9 mouse cellular contexts compared by ENCODE assay signal in the genomic region with DNA sequence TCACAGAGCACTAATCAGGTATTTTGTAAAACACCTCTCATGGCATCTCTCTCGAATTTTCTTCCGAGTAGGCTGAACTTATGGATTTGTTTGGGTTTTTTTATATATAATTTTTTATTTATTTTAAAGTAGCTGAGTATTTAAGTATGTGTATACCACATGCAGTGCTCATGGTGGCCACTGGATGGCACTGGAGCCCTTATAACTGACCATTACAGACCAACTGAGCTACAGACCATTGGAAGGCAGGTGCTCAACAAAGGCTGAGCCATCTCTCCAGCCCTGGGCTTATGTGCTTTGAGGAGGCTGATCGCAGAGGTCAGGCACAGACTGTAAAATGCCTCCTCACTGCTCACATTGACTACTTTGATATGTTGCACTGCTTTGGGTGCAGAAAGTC. TPM values are rescaled to one million over a fixed set of nuclear protein-coding genes. Genes with fewer than 3 reads are reported as not detected.
DNase-seq lines count a peak whose midpoint lies in the region; ATAC-seq and TF ChIP-seq lines count a peak whose summit lies in the region.
"Had no signal": no experiment of that assay in that cellular context is flagged by ENCODE, and none has a peak within 500 bp of the region (broad histone marks: within the 10 kb centered on the region; RNA-seq: fewer than 3 reads in every experiment).

No protein-coding gene starts in this region.

- H3K4me3 ChIP-seq in midbrain, embryonic 12.5 days: no peak overlapping the region
- no peak overlapping the region for H3K4me3 ChIP-seq in midbrain, embryonic 15.5 days
- H3K4me3 ChIP-seq in bone marrow macrophage, adult 2 months (ENCODE audit: insufficient read depth, low read length): no peak overlapping the region
- no peak overlapping the region for H3K4me3 ChIP-seq in neural tube, embryonic 11.5 days (ENCODE audit: low read depth, low read length)
- H3K4me3 ChIP-seq: heart, embryonic 15.5 days had no signal

- H3K27ac ChIP-seq in midbrain, embryonic 12.5 days (replicated peaks): no peak overlapping the region
- H3K27ac ChIP-seq in midbrain, embryonic 15.5 days: no peak overlapping the region
- H3K27ac ChIP-seq in bone marrow macrophage, adult 2 months (ENCODE audit: insufficient read depth, low read depth, low read length): no peak overlapping the region
- H3K27ac ChIP-seq in neural tube, embryonic 11.5 days (ENCODE audit: low read depth, low read length): no peak overlapping the region
- H3K27ac ChIP-seq: heart, embryonic 15.5 days had no signal

- TF ChIP-seq CTCF in bone marrow macrophage, adult 2 months (IDR thresholded peaks at IDR 0.05; ENCODE audit: low read depth, low read length): peak; percentile 69

- 0 out of 2 replicates have a peak, but pooled peaks have one; percentile 34 for ATAC-seq in midbrain, embryonic 12.5 days (ENCODE audit: low FRiP score, low read depth)
- ATAC-seq in midbrain, embryonic 15.5 days (replicated peaks): no peak
- ATAC-seq in neural tube, embryonic 11.5 days (ENCODE audit: insufficient read depth, low FRiP score, low TSS enrichment): no peak

- H3K9me3 ChIP-seq in midbrain, embryonic 12.5 days: no peaks in the 10 kb centered on the region
- no peaks in the 10 kb centered on the region for H3K9me3 ChIP-seq in midbrain, embryonic 15.5 days
- no peaks in the 10 kb centered on the region for H3K9me3 ChIP-seq in neural tube, embryonic 11.5 days (ENCODE audit: control insufficient read depth, low read length)
- H3K9me3 ChIP-seq: heart, embryonic 15.5 days had no signal

- intact Hi-C loops in left cerebral cortex, postnatal 4 days (cut with DNase I): no loop called here

- no peaks in the 10 kb centered on the region for H3K36me3 ChIP-seq in midbrain, embryonic 12.5 days
- H3K36me3 ChIP-seq in midbrain, embryonic 15.5 days (replicated peaks): no peaks in the 10 kb centered on the region
- H3K36me3 ChIP-seq in neural tube, embryonic 11.5 days (ENCODE audit: control insufficient read depth, insufficient read depth, low read length): no peaks in the 10 kb centered on the region
- H3K36me3 ChIP-seq: heart, embryonic 15.5 days had no signal

- peak; percentile 54 for DNase-seq in fibroblast of lung, adult 2 months (ENCODE audit: low read depth)
- peak; percentile 83 for DNase-seq in induced T-regulatory cell, adult 2 months (ENCODE audit: low read depth)
- DNase-seq in left cerebral cortex, postnatal 4 days: peak; percentile 75
- DNase-seq in neural tube, embryonic 11.5 days (ENCODE audit: low spot score): peak; percentile 66
- DNase-seq in thymus, postnatal 0 days (ENCODE audit: low spot score): peak; percentile 78

- no peak for TF ChIP-seq POLR2A in bone marrow macrophage, adult 2 months (IDR thresholded peaks at IDR 0.05; ENCODE audit: borderline replicate concordance, low read depth, low read length)

- no peaks in the 10 kb centered on the region for H3K27me3 ChIP-seq in midbrain, embryonic 12.5 days
- H3K27me3 ChIP-seq in midbrain, embryonic 15.5 days (replicated peaks): no peaks in the 10 kb centered on the region
- H3K27me3 ChIP-seq in neural tube, embryonic 11.5 days (ENCODE audit: control insufficient read depth, insufficient read depth, low read length): no peaks in the 10 kb centered on the region
- H3K27me3 ChIP-seq: heart, embryonic 15.5 days had no signal

- H3K9ac ChIP-seq in midbrain, embryonic 12.5 days (replicated peaks): no peak overlapping the region
- no peak overlapping the region for H3K9ac ChIP-seq in midbrain, embryonic 15.5 days
- no peak overlapping the region for H3K9ac ChIP-seq in neural tube, embryonic 11.5 days (ENCODE audit: low read length)
- H3K9ac ChIP-seq: heart, embryonic 15.5 days had no signal

- H3K4me2 ChIP-seq in midbrain, embryonic 12.5 days (replicated peaks): no peak overlapping the region
- H3K4me2 ChIP-seq in midbrain, embryonic 15.5 days: no peak overlapping the region
- H3K4me2 ChIP-seq in neural tube, embryonic 11.5 days (ENCODE audit: low read depth): no peak overlapping the region
- H3K4me2 ChIP-seq: heart, embryonic 15.5 days had no signal

- 56% methylated on average over 3 of the region's 3 CpGs for WGBS in midbrain, embryonic 12.5 days
- 62% methylated on average over 3 of the region's 3 CpGs for WGBS in midbrain, embryonic 15.5 days
- WGBS in neural tube, embryonic 11.5 days: 61% methylated on average over 3 of the region's 3 CpGs

- H3K4me1 ChIP-seq in midbrain, embryonic 12.5 days: peaks cover 12% of the 10 kb centered on the region
- no peaks in the 10 kb centered on the region for H3K4me1 ChIP-seq in midbrain, embryonic 15.5 days
- peaks cover 19% of the 10 kb centered on the region for H3K4me1 ChIP-seq in bone marrow macrophage, adult 2 months (ENCODE audit: control insufficient read depth, insufficient read depth, low read length)
- H3K4me1 ChIP-seq in neural tube, embryonic 11.5 days (ENCODE audit: control insufficient read depth, insufficient read depth, low read length): no peaks in the 10 kb centered on the region

RNA-seq across cellular contexts. Expression of gene Capn3, which starts 22.8 kb away (rescaled TPM):
- polyA plus RNA-seq in midbrain, embryonic 12.5 days (2016; fragmentation: Nextera tagmentation; extraction: Ambion mirVana): 2.5 and 4.0 TPM in 2 replicates
- polyA plus RNA-seq in midbrain, embryonic 15.5 days (2015; fragmentation: Nextera tagmentation; extraction: Ambion mirVana): 0.50 and 1.2 TPM in 2 replicates
- polyA plus RNA-seq in bone marrow macrophage, adult 2 months (2012; ENCODE audit: insufficient read depth, insufficient read length, missing spikeins): 0.45 TPM in 1 of 2 replicates, not detected in the other
- total RNA-seq in left cerebral cortex, postnatal 4 days (2021): 1 to 10 TPM; 1.6 to 2.7 TPM
- polyA plus RNA-seq in neural tube, embryonic 11.5 days (2014; fragmentation: Nextera tagmentation; extraction: Ambion mirVana): 0.82 and 1.5 TPM in 2 replicates
- 90.9 and 99.1 TPM in 2 replicates for polyA plus RNA-seq in thymus, postnatal 0 days (2015; fragmentation: Nextera tagmentation; extraction: Ambion mirVana)

Comparison
In these comparisons a context has a peak if more than half of its experiments do, and no peak if none do; other contexts are left out.
1. RNA of gene Capn3, which starts 22.8 kb away (polyA plus RNA-seq): 90.9 to 99.1 TPM in thymus, postnatal 0 days; 2.5 to 4.0 TPM in midbrain, embryonic 12.5 days, 0.82 to 1.5 TPM in neural tube, embryonic 11.5 days, 0.50 to 1.2 TPM in midbrain, embryonic 15.5 days and 0.45 TPM in bone marrow macrophage, adult 2 months; every median in the first group is over 10 times any median in the second.
2. Peak in every context shown above with its lines, with median percentiles within 50 percentile points of each other: DNase-seq.